Mouse (Mus musculus) spleen, adult 2 months (tissue): Measurements from ENCODE around the gene Cyp4f18. TPM values are rescaled to one million over a fixed set of nuclear protein-coding genes. Genes with fewer than 3 reads are reported as not detected.

ENCODE experiments used
- DNase-seq, 2 experiments: peaks; one replicate each; pipeline versions ENCODE4 v3.0.0 to v3.0.0-alpha.2; 2012 to 2021; ENCODE audit warnings: low spot score in 2 of 2, low read depth in 1 of 2
- H3K27ac ChIP-seq: fragments of 200-500 bp; 2 replicates; pipeline ENCODE4 v1.5.1; 2012; ENCODE audit warnings: low read length, inconsistent platforms; ENCODE audit not compliant: insufficient read depth
- H3K27me3 ChIP-seq: fragments of 200-500 bp; 2 replicates; pipeline ENCODE4 v1.6.1; 2012; ENCODE audit warnings: mild to moderate bottlenecking, moderate library complexity, low read length, inconsistent platforms; ENCODE audit not compliant: control insufficient read depth, insufficient read depth
- H3K36me3 ChIP-seq: fragments of 200-500 bp; 2 replicates; pipeline ENCODE4 v1.6.1; 2012; ENCODE audit warnings: mild to moderate bottlenecking, low read length, inconsistent platforms; ENCODE audit not compliant: control insufficient read depth, insufficient read depth
- H3K4me1 ChIP-seq: fragments of 200-500 bp; 2 replicates; pipeline ENCODE4 v1.6.1; 2011; ENCODE audit warnings: inconsistent platforms; ENCODE audit not compliant: control insufficient read depth, insufficient read depth, insufficient read length
- H3K4me3 ChIP-seq: fragments of 200-500 bp; 2 replicates; pipeline ENCODE4 v1.5.1; 2011; ENCODE audit warnings: mild to moderate bottlenecking, inconsistent platforms; ENCODE audit not compliant: insufficient read depth, insufficient read length; ENCODE audit errors: extremely low read depth
- CTCF ChIP-seq: fragments of 200-500 bp; IDR thresholded peaks from 2 replicates; pipeline ENCODE4 v1.5.1; 2011; ENCODE audit warnings: mild to moderate bottlenecking, inconsistent platforms; ENCODE audit not compliant: insufficient read depth, insufficient read length, insufficient replicate concordance; ENCODE audit errors: extremely low read depth
- POLR2A ChIP-seq: fragments of 200-500 bp; IDR thresholded peaks from 2 replicates; pipeline ENCODE4 v1.6.1; 2011; ENCODE audit warnings: low read depth, low read length, inconsistent platforms
- WGBS: fragments of 180-500 bp; shearing (Covaris S2); methylation state at CpG from one replicate; pipeline ENCODE4 v1.1.7; 2018; 5-methylcytosine and 5-hydroxymethylcytosine counted together
- polyA plus RNA-seq: library from polyadenylated mRNA; depleted of rRNA; stranded (reverse); fragments of >200 nt; gene quantifications from 2 replicates; pipeline ENCODE4 v1.2.3, GENCODE M21; 2012

Cyp4f18 gene
- polyA plus RNA-seq, 1 experiment = 80.8 TPM

GRCm38 (mm10) chr8:72000223-72000622, 9.2 kb downstream of the Cyp4f18 start:
- WGBS = 66% methylated on average over 3 of the region's 3 CpGs
- H3K4me3 ChIP-seq = no peak overlapping the region
- H3K27ac ChIP-seq = no peak overlapping the region
- no peak for DNase-seq
- H3K4me1 ChIP-seq = no peaks in the 10 kb centered on the region
- H3K27me3 ChIP-seq = no peaks in the 10 kb centered on the region
- H3K36me3 ChIP-seq = peaks cover 6% of the 10 kb centered on the region; the same call in 1 of the 2 replicates
- TF ChIP-seq CTCF = no peak
- TF ChIP-seq POLR2A = no peak

GRCm38 (mm10) chr8:71999434-71999833, 10.0 kb downstream of the Cyp4f18 start:
- no peak overlapping the region for H3K27ac ChIP-seq
- DNase-seq = no peak
- 70% methylated on average over 1 of the region's 1 CpGs for WGBS
- peaks cover 6% of the 10 kb centered on the region; the same call in 1 of the 2 replicates for H3K36me3 ChIP-seq
- no peaks in the 10 kb centered on the region for H3K4me1 ChIP-seq
- H3K27me3 ChIP-seq = no peaks in the 10 kb centered on the region
- no peak for TF ChIP-seq CTCF
- TF ChIP-seq POLR2A = no peak
- H3K4me3 ChIP-seq = no peak overlapping the region

GRCm38 (mm10) chr8:71988867-71989599, 20.4 kb downstream of the Cyp4f18 start:
- Histone ChIP-seq H3K27me3 (no peaks in the 10 kb centered on the region), H3K27ac (no peak overlapping the region), H3K4me1 (no peaks in the 10 kb centered on the region), H3K36me3 (peaks cover 4% of the 10 kb centered on the region; the same call in 1 of the 2 replicates), H3K4me3 (peak overlapping the region; percentile 60)
- 78% methylated on average over 13 of the region's 13 CpGs for WGBS
- no peak for DNase-seq
- no peak for TF ChIP-seq POLR2A
- no peak for TF ChIP-seq CTCF

DNA sequence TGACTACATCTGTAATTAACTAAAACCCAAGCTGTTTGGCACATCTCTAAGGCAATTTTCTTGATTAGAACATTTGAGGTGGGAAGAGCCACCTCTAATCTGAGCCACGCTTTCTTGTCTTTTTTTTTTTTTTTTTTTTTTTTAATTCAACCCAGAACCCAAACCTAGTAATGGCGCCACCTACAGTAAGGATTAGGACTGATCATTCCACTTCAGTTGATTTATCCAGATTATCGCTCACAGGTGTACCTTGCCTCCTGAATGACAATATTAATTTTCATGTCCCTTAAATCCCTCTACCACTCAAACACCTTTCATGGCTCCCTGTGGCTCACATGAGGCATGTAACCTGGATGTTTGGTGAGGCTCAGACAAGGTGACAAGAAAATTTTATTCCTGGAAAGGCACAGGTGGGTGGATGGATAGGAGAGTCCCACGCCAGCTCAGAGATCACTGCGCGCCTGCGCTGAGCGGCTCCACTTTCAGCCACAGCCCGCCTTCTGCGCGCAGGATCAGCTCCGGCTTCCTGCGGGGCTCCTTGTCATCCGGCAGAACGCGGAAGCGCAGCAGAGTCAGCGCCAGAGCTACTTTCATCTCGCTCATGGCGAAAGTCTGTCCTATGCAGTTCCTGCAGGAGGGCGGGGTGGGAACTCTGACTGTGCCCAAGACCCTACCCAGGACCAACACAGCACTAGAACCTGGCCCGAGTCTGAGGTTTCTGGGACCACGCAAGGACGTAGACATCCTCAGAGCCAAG, 21.1 kb downstream of the Cyp4f18 start:
- Histone ChIP-seq H3K4me3 (peak overlapping the region; percentile 60), H3K27me3 (no peaks in the 10 kb centered on the region), H3K4me1 (no peaks in the 10 kb centered on the region), H3K27ac (no peak overlapping the region), H3K36me3 (peaks cover 4% of the 10 kb centered on the region; the same call in 1 of the 2 replicates)
- TF ChIP-seq POLR2A = peak; percentile 39; the same call in 1 of the 2 replicates
- TF ChIP-seq CTCF = no peak
- WGBS = 23% methylated on average over 24 of the region's 24 CpGs
- peak; percentile 7 to 52 for DNase-seq

DNA sequence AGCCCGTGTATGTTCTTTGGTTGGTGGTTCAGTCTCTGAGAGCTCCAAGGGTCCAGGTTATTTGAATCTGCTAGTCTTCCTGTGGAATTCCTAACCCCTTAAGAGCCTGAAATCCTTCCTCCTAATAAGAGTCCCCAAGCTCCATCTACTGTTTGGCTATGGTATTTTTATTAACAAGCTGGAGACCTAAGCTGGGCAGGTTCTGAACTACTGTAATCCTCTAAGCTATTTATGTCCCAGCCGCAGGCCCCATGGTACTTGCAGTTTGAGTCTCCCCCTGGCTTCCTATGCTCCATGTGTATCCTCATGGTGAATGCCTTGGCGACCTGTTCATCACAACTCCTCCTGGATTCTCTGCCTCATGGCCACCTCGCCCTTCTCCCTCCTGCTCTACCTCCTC, 24.8 kb downstream of the Cyp4f18 start:
- TF ChIP-seq POLR2A (no peak), CTCF (no peak)
- 72% methylated on average over 4 of the region's 4 CpGs for WGBS
- Histone ChIP-seq H3K4me1 (peaks cover 5% of the 10 kb centered on the region), H3K27ac (no peak overlapping the region), H3K36me3 (no peaks in the 10 kb centered on the region), H3K4me3 (no peak overlapping the region), H3K27me3 (no peaks in the 10 kb centered on the region)
- no peak for DNase-seq

DNA sequence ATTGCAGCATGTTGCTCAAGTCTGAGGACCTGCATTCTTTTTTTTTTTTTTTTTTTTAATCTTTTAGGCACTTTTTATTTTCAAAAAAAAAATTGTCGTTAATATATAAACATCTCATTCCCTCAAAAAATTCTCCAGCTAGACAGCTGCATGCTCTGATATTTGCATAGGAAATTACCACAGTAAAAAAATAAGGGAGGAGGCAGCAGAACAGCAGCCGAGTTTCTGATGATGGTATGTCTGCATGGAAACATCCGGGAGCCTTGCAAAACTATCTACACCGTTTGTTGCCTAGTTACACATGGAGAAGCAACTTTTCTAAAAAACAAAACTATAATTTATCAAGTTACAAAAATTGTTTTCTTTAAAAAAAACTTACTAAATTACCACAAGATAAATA, 28.0 kb downstream of the Cyp4f18 start:
- Histone ChIP-seq H3K27me3 (no peaks in the 10 kb centered on the region), H3K4me3 (no peak overlapping the region), H3K36me3 (no peaks in the 10 kb centered on the region), H3K27ac (no peak overlapping the region), H3K4me1 (peaks cover 5% of the 10 kb centered on the region)
- WGBS = 63% methylated on average over 4 of the region's 4 CpGs
- TF ChIP-seq POLR2A (no peak), CTCF (no peak)
- DNase-seq = no peak
